Mouse (Mus musculus): ENCODE measurements around the gene Pcare. TPM values are rescaled to one million over a fixed set of nuclear protein-coding genes. Genes with fewer than 3 reads are reported as not detected.
"Not testable (repeated sequence)": the region's sequence is repeated elsewhere in the genome, so short reads cannot be mapped to it uniquely, and the experiment has no call there.

Pcare gene
- total RNA-seq (2021), result under 1 TPM; 0.35 to 0.41 TPM

DNA sequence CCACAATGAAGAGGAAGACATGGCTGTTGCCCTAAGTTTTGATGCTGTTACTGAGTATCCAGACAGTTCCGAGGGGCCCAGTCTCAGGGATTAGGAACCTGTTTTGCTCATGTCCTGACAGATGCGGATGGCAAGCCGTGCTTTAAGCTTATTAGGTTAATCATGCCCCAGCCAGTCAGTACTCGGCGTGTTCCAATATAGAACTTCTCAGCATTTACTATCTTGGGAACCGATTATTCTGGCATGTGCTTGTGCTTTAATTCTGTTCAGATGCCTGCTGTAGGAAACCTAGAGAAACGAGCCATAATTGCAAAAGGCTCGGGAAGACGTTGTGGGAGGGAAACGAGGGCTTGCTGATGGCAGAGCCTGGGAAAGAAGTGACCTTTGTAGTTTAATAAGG lies at the start of gene Pcare:
Pcare (minus strand) TSS at position 64 of the 400 bp plus-strand sequence.
- DNase-seq (ENCODE audit: low spot score in 2 of 2), result no peak
- intact Hi-C loops (cut with DNase I), result no loop called here

DNA sequence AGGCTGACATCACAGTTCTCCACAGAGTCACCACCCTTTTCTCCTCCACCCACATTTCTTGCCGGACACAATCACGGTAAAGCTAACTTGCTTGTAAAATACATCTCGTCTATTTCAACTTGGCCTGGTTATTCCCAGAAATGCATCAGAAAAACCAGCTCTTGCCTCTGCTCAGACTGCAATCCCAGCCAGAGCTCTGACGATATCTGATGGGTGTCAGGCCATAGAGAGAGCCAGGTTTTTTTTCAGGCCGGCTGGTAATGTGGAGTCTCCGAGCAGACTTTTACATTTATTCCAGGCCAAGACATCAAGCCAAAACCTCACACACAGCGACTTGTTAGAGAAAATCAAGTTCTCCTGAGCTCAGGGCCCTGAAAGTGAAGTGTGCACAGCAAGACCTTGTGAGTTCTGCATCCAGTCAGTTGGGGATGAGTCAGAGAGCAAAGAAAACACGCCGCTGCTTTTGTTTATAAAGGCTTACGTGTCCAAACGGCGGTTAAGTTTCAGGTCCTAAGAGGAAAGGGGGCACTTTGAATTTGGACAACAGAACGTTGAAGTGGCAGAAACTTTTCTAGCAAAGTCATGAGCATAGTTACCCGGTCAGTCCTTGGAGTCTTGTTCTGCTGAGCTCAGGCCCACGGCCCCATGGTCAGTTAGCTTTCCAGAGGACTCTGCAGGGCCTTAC lies 43.0 kb upstream of the Pcare start:
- intact Hi-C loops (cut with DNase I), result no loop called here
- DNase-seq (ENCODE audit: low spot score in 2 of 2), result no peak

DNA sequence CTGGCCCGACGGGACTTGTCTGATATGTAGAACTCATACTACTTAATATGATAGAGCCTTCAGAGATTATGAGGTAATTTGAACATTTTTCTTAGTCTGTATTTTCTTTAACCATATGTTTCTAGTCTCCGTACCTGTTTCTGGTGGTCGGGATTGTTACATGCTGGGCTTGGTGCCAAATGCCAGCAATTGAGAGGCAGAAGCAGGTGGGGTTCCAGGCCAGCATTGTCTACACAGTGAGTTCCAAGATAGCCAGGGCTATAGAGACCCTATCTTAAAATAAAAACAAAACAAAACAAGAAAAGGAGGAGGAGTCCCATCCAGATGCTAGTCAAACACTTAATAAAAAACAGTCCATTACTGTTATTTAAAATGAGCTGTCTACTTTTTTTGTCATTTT lies 38.9 kb upstream of the Pcare start:
- DNase-seq (ENCODE audit: low spot score in 2 of 2), result no peak
- intact Hi-C loops (cut with DNase I), result no loop called here

DNA sequence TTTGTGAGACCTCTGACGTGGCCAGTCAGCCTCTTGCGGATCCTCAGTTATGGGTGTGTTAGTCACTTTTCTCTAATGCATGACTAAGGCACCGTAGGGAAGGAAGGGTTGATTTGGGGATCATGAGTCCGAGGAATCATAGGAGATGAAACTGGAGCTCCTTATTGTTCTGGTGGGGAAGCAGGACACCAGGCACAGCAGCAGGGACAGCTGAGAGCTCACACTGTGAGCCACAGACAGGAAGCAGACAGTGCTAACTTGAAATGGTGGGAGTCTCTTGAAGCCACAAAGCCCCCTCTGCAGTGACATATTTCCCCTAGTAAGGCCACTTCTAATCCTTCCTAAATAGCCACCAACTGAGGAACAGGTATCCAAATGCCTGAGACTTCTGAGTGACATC lies 38.4 kb upstream of the Pcare start:
- no peak for DNase-seq (ENCODE audit: low spot score in 2 of 2)
- intact Hi-C loops (cut with DNase I), result no loop called here

DNA sequence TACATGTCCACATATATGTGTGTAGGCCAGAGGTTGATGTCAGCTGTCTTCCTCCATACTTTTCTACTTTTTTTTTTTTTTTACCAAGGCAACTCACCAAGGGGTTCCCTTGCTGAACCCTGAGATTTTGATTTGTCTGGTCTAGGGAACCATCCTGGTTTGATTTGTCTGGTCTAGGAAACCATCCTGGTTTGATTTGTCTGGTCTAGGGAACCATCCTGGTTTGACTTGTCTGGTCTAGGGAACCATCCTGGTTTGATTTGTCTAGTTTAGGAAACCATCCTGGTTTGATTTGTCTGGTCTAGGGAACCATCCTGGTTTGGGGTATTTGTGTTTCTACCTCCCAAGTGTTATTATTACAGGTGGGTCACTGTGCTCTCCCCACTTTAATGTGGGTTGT lies 33.8 kb upstream of the Pcare start:
- intact Hi-C loops (cut with DNase I), result no loop called here
- no peak for DNase-seq (ENCODE audit: low spot score in 2 of 2)

DNA sequence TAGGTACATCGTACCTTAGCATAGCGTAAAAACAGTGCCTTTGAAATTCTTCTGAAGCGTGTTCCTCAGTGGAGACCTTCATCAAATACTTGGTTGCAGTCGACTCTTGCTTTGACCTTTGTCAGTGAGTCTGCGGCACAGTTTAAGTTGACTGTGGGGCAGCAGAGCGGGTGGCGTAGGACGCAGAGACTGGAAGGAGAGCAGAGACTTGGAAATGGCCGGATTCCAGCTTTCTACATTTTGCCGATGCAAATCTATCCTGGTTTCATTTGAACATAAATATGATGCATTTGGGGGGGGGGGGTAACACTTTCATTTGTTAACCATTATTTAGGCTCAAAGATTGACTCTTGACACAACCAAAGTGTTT lies 30.7 kb upstream of the Pcare start:
- DNase-seq (ENCODE audit: low spot score in 2 of 2), result no peak
- intact Hi-C loops (cut with DNase I), result loop anchor here (2.0 to 5.0 kb wide), 3 partner anchors 41 to 121 kb away; partner anchors contain the start of gene Togaram2

DNA sequence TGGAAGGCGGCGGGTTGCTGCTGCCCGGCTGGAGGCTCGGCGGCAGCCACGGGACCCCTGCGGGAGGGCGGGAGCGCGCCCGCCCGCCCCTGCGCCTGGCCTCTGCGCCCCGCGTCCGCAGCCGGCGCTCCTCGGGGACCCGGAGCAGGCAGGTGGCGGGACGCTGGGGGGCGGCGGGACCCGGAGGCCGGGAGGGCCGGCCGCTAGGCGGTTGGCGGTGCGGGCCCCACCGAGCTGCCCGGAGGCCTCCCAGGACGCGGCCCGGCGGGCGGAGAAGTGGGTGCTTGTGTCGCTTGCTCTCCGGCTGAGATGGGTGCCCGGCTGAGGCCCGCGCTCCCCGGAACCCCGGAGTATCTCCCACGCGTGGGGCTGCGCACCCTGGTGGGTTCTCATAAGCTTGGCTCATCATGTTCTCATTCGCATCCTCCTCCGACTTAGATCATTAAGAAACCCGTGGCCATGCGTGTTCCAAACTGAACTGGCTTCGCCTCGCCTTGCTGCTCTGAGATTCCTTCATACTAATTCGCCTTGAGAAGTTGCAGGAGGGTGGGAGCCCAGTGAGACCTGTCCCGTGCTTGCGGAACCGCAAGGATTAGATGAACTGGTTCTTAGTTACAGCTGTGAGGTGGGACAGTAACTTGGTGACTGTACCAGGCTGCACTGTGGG lies 30.1 kb upstream of the Pcare start:
- peak; percentile 52 to 67 for DNase-seq (ENCODE audit: low spot score in 2 of 2)
- intact Hi-C loops (cut with DNase I), result loop anchor here (2.0 to 5.0 kb wide), 3 partner anchors 41 to 120 kb away; partner anchors contain the start of gene Togaram2

DNA sequence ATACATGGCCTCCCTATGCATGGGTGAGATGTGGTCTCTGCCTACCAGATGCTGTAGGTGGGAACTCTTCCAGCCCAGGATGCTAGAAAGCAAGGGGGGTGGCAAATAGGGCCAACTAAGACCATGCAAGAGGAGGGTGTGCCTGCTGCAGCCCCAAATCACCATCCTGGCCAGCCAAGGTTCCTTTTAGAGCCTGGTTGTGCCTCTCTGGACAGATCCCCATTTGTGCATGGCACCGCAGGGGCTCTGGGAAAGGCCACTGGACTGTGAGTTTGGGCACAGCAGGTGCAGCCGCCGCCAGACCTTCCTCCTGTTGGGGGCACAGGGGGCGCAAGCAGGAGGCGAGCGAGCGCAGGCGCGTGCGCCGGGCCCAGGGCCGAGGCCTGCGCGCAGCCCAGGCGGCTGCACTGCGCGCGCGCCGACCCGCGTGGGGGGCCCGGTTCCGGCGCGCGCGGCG lies 29.6 kb upstream of the Pcare start:
- peak in 1 of 2 experiments; percentile 32 for DNase-seq (ENCODE audit: low spot score in 2 of 2)
- intact Hi-C loops (cut with DNase I), result loop anchor here (2.0 to 5.0 kb wide), 3 partner anchors 40 to 119 kb away; partner anchors contain the start of gene Togaram2

DNA sequence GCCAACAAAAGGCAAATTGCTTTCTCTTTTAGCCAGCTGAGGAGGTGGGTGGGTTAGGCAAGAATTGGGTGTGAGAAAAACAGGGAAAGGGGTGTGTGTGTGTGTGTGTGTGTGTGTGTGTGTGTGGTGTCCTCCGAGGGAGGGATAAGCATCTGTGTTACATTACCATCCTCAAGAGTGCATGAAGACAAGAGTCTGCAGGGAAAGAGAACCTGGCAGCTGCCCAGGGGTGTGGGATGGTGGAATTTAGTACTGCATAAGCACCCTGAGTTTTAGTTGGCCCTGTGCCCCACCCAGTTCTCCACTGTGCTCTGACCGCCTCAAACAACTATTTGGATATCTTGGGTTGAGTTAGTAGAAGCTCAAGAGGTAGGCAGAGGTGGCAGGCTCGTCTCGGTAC lies 28.3 kb upstream of the Pcare start:
- intact Hi-C loops (cut with DNase I), result loop anchor here (2.0 to 5.0 kb wide), 2 partner anchors 39 to 88 kb away; no protein-coding TSS in a partner anchor
- peak; percentile 81 to 86 for DNase-seq (ENCODE audit: low spot score in 2 of 2)

DNA sequence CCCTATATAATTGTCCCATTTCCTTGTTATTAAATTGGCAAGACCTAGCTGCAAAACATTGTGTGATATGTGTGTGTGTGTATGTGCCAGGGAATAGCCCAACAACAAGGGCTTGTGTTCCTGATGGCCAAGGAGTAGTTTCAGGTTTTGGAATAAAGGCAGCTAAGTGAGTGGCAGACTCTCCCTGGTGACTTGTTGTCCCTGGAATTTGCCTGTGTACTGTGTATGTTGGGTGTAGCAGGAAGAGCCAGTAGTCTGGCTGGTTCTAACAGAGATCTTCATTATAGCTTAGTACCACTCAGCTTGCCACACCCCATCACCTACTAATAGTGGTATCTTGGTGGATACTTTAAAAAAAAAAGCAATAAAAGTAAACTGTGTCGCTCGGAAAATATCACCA lies 27.8 kb upstream of the Pcare start:
- no peak for DNase-seq (ENCODE audit: low spot score in 2 of 2)
- intact Hi-C loops (cut with DNase I), result loop anchor here (2.0 to 5.0 kb wide), 2 partner anchors 38 to 88 kb away; no protein-coding TSS in a partner anchor

DNA sequence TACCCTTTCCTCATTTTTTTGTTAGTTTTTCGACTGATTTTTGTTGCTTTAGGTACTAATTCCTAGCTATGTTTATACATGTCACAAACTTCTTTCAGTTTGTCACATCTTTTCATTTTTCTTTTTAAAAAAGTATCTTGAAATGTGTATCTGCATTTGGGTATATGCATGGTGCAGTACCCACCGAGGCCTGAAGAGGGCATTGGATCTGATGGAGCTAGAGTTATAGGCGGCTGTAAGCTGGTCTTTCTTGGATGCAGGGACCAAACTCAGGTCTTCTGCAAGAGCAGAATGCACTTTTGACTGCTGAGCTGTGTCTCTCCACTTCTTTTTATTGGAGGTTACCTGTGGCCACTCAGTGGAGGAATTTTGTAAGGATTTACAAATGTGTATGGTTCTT lies 26.0 kb upstream of the Pcare start:
- intact Hi-C loops (cut with DNase I), result no loop called here

DNA sequence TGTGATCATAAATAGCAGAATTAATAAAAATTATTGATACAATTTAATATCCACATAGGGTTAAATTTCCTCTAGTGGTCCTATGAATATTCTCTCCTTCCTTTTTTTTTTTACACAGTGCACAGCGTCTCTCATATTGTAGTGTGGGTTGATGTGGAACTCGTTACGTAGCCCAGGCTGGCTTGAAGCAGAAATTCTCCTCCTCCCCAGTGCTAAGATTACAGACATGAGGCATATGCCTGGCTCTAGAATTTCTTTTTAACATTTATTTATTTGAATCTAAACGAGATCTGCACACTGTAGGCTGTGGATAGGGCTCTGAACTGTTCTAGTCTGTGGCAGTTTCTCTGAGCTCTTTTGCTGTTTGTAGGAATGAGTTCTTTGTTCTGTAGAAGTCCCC lies 22.6 kb upstream of the Pcare start:
- no peak for DNase-seq (ENCODE audit: low spot score in 2 of 2)
- intact Hi-C loops (cut with DNase I), result no loop called here

More for the DNA sequence above, 26.0 kb upstream of the Pcare start:
- DNase-seq (ENCODE audit: low spot score in 2 of 2), result no peak

DNA sequence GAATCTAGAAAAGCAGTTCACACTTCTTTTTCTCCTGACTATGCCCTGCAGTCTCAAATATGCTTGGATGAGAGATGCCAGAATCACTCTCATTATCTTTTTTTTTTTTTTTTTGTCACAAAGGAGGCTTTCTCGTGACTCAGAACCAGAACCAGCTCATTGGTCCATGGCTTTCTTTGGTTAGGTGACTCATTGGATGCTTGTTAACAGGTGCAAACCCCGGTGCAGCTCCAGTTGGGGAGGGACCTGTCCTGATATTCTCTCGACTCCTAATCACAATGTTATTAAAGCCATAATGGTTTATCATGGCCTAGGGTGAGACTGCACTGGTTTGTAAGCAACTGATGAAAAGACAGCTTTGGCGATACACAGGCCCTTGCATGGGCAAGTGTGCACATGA lies 21.5 kb upstream of the Pcare start:
- DNase-seq (ENCODE audit: low spot score in 2 of 2), result no peak
- intact Hi-C loops (cut with DNase I), result no loop called here

DNA sequence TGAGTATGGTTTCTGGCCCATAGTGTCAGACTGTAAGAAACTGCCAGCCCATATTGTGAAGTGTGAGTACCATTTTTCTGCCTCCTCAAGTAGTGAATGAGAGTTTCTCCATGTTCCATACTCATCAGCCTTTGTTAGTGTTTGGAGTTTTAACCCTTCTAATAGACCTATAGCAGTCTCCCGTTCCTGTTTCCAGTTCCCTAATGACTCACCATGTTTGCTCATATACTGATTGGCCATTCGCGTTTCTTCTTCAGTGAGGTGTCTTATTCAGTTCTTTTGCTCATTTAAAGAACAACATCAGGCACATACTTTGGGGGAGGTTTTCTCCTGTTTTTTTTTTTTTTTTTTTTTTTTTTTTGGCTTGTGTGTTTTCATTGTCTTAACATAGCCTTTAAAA lies 18.0 kb upstream of the Pcare start:
- intact Hi-C loops (cut with DNase I), result no loop called here
- DNase-seq (ENCODE audit: low spot score in 2 of 2), result no peak

DNA sequence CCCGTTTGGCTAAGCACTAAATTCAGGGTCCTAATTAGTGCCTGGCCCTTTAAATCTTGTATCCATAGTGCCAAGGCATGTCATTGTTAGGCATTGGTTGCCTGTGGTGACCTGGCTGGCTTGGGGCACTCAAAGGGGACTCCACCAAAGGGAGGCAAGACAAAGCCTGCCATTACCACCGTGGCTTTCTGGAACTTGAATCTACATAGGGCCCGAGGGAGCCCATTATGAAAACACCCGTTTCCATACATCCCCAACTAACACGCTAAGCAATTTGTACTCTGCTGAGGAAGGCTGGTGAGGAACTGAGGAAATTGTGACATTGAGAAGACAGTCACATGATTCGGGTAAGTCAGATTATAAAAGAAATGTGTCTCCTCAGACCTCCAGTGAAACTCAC lies 16.9 kb upstream of the Pcare start:
- no peak for DNase-seq (ENCODE audit: low spot score in 2 of 2)
- intact Hi-C loops (cut with DNase I), result no loop called here

DNA sequence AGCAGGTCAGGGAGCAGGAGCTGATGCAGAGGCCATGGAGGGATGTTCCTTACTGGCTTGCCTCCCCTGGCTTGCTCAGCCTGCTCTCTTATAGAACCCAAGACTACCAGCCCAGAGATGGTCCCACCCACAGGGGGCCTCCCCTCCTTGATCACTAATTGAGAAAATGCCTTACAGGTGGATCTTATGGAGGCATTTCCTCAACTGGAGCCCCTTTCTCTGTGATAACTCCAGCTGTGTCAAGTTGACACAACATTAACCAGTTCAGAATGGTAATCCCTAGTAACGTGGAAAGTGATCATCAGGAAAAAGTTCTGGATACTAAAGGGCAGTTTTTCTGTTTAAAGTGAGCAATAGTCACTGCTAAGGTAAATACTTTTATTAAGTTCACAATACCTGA lies 15.5 kb upstream of the Pcare start, which contains the start of gene Clip4:
Clip4 (plus strand) TSS at position 301 of the 400 bp plus-strand sequence.
- DNase-seq (ENCODE audit: low spot score in 2 of 2); intact Hi-C loops (cut with DNase I): not testable (repeated sequence)

DNA sequence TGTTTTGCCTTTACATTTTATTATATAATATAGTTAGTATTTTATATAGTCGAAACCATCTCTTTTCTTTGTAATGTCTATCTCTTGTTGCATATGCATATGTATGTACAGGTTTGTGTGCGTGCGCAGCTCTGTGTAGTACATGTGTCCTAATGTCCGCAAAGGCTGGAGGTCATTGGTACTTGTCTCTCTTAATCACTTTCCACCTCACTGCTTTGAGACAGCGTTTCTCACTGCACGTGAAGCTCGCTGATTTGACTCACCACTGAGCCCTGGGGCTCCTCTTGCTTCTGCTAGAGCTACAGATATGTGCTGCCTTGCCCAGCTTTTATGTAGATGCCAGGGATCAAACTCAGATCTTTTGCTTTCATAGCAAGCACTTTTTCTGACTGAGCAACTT lies 7.8 kb upstream of the Pcare start:
- DNase-seq (ENCODE audit: low spot score in 2 of 2), result no peak
- intact Hi-C loops (cut with DNase I), result no loop called here

DNA sequence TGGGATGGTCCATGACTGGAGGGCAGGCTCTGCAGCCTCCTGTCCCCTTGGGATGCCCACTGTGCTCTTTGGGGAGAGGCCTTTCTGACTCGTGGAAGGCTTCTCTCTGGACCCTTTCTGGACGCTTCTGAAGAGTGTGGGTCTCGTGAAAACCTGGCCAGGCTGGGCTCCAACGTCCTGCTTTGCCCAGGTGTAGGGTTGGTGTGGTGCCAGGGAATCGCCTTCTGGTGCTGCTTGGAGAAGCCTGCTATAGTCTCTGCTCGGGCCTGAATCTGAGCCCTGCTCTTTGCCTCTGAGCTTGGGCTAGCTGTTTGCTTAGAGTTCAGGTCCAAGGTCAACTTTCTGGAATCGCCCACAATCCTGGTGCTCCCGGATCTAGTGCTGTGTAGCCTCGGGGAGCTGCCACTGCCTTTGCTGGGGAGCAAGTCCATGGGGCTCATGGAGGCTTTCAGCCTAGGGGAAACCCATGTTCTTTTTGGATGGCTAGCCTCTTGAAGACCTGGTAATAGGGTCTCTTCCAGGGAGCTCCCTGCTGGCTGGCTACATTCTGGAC lies 3.0 kb downstream of the Pcare start:
- intact Hi-C loops (cut with DNase I), result no loop called here
- DNase-seq (ENCODE audit: low spot score in 2 of 2), result no peak

DNA sequence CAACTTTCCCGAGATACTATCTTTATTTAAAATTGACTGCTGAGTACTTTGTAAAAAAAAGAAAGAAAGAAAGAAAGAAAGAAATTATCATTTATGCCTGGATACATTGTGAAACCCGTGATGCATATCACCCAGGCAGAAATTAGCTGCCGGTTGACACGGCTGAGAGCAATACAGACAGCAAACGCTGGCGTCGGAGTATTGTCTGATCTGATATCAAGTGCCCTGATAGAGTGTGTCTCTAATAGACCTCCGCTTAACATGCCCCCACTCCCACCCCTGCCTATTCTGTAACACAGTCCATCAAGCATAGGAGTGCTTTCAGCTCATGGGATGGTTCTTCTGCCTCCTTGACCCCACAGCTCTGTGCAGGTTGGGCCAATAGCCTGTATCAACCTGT lies 5.1 kb downstream of the Pcare start:
- intact Hi-C loops (cut with DNase I), result no loop called here

DNA sequence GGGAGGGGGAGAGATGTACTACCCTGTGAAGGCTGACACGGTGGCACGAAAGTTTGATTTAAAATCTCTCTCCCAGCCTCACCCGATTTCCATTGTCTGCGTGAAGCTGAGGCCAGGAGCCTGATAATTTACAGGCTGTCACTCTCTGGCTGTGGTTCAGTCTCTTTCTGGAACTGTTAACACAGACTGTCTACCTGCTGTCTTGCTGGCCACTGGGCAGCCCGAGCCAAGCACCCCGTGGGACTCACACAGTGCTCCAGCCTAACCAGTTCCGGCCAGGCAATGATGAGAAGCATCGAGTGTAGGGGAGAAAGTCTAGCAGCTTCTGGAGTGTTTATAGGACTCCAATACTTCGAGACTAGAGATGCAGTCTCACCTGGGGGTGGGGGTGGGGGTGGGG lies 6.6 kb downstream of the Pcare start:
- DNase-seq (ENCODE audit: low spot score in 2 of 2), result no peak
- intact Hi-C loops (cut with DNase I), result no loop called here

More for the DNA sequence above, 5.1 kb downstream of the Pcare start:
- no peak for DNase-seq (ENCODE audit: low spot score in 2 of 2)

DNA sequence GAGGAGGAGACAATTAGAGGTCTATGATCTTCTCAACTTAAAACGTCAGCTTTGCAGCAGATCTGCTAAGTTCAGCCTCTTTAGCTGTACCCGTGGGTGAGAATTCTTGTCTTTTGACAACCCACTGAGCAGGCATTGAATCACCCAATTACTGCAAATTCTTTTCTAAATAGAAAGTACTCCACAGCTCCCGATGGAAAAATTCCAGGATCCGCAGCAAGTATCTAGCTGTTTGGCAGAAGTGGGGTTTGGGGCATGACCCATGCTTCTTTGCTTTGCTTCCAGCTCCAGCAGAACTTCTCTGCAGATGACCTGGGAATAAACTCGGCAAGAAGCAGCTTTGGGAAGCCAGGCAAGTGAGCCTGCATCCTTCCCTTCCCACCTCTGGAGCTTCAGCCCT lies 9.8 kb downstream of the Pcare start:
- peak in 1 of 2 experiments; percentile 41 for DNase-seq (ENCODE audit: low spot score in 2 of 2)
- intact Hi-C loops (cut with DNase I), result loop anchor here (5.0 kb wide), 1 partner anchor 39 kb away; no protein-coding TSS in a partner anchor
